Mouse (Mus musculus) liver, embryonic 14.5 days (tissue): ENCODE measurements around the gene Gm45021.
"Not testable (repeated sequence)": the region's sequence is repeated elsewhere in the genome, so short reads cannot be mapped to it uniquely, and the experiment has no call there.

Experiments used
- CTCF ChIP-seq: IDR thresholded peaks from 2 replicates; pipeline ENCODE4 v1.5.1; 2016; ENCODE audit warnings: antibody characterized with exemption, low read depth, control low read depth
- EP300 ChIP-seq: IDR thresholded peaks from 2 replicates; pipeline ENCODE4 v1.6.1; 2016; ENCODE audit warnings: antibody characterized with exemption, low read depth

DNA sequence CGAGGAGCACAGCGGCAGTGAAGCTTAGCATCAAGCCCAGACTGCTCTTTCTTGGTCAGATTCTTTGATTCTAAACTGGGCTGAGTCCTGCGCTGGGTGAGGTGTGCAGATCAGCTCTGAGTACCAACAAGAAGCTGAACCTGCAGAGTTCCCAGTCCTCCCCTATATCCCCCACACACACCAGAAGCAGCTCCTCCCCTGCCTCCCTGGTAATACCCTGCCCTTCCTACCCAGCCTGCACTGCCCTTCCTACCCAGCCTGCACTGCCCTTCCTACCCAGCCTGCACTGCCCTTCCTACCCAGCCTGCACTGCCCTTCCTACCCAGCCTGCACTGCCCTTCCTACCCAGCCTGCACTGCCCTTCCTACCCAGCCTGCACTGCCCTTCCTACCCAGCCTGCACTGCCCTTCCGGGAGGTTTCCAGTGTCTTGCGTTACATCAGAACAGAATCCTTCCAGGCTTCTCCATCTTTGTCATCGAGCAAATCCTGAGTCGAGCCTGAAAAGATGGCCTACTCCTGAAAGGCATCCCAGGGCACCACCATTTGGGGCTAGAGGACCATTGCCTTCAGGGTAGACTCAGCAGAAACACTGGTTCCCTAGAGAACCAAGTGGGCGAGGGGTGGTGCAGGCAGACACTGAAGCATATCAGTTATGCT is 32.9 kb downstream of the Gm45021 start:
- TF ChIP-seq CTCF, EP300: not testable (repeated sequence)
